Mouse (Mus musculus) activated CD4-positive, CD25-positive, alpha-beta regulatory T cell, adult 4 months (primary cell): ENCODE measurements around the gene Tm9sf2. TPM values are rescaled to one million over a fixed set of nuclear protein-coding genes. Genes with fewer than 3 reads are reported as not detected.
A peak's percentile ranks its signal among the peaks of the same experiment; 100 is the strongest.
"Not testable (repeated sequence)": the region's sequence is repeated elsewhere in the genome, so short reads cannot be mapped to it uniquely, and the experiment has no call there.

Source experiments
- ATAC-seq: one replicate; pipeline ENCODE4 v1.8.0; 2017
- polyA plus RNA-seq, 2 experiments: library from polyadenylated mRNA; unstranded; fragments of 100-300 nt; shearing (Covaris generic); gene quantifications; one replicate each; pipeline ENCODE4 v1.2.1; 2017

Gene Tm9sf2
- polyA plus RNA-seq, 2 experiments from 2014 or later: 62.7 to 83.6 TPM

DNA sequence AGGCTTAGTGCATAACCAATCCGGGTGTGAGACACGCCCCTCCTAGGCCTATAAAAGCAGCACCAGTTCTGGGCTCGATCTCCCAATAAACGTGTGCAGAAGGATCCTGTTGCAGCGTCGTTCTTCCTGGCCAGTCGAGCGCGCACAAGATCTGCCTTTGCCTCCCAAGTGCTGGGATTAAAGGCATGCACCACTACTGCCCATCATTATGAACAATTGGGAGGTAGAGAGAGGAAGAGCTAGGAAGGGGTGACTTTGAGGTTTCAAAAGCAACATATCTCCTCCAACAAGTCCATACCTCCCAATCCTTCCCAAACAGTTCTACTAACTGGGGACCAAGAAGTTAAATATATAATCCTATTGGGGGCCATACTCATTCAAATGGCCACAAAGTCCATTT, 4.9 kb upstream of the Tm9sf2 start:
- not testable (repeated sequence) for ATAC-seq

DNA sequence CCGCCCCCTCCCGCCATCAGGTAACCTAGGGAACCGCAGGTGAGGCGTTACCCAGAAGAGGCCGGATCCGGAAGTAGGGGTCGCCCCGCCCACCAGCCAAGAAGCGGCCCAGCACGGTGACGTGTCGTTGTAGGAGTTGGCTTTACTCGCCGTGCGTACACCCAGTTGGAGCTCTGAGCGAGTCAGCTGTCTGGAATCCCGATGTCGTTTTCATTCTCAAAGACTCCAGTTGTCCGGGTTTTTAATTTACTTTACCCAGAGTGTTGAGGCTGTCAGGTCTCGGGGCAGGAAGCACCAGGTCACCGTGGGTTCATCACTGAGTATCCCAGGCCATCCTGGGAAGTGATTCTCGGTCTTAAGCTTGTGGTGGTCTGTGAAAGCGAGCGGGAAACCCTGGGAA, 2.0 kb upstream of the Tm9sf2 start:
- ATAC-seq: peak; percentile 82

DNA sequence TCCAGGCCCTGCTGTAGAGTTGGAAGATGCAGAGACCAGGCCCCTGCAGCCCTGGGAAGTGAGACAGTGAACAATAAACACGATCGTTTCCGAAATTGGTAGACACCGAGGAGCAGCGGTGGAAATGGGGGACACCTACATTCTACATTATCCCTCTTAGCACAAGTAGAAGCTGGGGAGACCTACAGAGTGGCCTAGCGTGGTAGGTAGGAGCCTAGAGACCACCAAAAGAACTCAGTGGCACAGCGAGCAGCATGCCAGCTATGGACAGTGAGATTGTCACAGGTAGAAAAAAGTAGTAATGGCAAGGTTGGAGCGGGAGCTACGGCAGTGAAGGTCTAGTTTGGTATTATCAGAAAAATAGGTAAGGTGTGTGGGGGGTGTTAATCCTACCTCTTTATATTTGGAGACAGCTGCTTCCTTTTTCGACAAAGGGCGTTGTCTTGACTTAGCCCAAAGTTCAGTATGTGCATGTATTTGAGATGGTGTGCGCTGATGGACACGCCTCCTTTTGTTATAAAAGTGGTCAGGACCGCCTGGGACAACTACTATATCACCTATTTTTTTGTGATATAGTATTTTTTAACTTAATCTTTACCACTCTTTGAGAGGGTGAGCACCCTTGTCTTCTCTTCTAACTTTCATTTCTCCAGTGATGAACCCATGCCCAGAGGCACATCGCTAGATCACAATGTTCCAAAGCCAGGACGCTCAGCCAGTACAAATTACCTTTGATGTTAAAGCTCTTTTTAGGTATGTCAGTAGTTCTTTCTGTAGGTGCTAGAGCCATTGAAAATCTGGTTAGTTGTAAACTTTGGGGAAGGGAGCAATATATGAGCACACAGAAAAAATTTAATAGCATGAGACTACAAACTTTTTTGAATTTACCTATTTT, 1.2 kb upstream of the Tm9sf2 start:
- no peak for ATAC-seq

DNA sequence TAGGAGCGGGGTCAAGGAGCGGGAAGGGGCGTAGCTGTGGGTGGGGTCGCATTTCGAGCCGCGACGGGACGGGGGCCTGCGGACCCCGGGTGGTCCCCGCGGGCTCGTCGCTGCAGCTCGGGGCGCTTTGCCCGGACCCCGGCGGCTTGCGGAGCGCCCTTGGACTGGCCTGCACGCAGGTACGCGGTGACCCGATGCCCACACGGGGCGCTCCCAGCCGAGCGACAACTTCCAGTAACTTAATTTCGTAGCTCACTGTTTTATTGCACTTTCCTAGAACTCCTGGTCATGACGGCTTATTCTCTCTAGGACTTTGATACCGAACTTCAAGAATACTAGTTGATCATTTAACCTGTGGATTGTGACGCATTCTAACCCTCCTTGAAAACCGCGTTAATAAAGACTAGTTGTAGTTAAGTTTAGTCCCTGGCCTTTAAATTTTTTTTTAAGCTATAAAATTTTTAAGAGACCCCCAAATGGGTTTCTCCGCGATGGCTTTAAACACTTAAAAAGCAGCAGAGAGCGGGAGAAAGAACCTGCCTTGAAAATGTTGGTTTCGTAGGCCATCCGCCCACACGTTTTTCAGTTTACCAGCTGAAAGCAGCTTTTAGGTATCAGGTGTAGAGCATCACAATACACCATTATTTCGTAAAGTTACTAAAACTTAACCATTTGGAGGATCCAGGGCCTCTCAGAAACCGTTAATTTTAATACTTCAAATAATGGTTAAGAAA, 810 bp downstream of the Tm9sf2 start:
- ATAC-seq: no peak

DNA sequence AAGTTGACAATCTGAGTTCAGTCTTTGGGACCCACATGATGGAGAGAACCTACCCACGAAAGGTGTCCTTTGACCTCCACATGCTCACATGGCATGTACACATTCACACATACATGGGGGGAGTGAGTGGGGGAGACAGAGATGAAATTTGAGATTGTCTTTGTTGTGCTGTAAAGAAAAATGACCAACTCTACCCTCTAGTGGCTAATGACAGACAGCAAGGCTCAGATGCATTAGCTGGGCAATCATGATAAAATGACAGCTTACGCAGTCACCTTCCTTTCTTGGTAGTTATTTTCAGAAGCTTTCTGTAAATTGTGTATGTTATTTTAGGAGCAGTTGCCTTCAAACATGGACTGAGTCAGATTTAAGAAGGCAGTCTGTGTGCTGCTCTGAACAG, 4.8 kb downstream of the Tm9sf2 start:
- ATAC-seq: no peak

DNA sequence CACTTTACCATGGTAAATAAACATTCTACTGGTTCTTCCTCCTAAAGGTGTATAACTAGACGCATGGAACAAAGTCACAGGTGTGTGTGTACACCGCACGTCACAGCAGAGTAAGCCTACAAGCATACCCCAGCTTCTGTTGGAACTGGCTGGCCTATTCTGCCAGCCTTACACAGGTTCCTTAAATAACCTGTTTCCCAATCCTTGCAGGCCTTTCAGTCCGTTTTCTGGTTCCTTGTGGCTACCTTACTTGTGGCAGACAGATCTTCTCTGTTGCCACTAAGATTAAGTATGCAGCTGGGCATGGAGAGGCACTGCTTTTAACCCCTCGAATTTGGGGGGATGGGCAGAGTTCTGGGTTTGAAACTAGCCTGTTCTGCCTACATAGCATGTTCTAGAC, 5.5 kb downstream of the Tm9sf2 start:
- ATAC-seq: no peak

DNA sequence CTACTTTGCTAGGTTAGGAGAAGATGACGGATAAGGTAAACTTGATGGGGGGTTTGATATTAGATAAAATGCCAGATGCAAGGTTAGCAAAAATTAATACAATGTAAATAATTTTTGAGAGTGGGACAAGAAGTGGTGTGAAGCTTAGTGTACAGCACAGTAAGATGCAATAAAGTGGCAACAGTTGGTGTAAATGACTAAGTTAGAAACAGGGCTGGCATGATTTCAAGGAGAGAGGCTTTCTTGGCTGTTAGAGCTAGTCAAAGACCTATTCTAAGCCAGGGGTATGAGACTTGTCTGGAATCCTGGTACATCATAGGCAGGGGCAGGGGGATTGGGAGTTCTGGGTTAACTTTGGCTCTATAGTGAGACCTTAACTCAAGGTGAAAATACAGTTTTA, 9.4 kb downstream of the Tm9sf2 start:
- no peak for ATAC-seq

DNA sequence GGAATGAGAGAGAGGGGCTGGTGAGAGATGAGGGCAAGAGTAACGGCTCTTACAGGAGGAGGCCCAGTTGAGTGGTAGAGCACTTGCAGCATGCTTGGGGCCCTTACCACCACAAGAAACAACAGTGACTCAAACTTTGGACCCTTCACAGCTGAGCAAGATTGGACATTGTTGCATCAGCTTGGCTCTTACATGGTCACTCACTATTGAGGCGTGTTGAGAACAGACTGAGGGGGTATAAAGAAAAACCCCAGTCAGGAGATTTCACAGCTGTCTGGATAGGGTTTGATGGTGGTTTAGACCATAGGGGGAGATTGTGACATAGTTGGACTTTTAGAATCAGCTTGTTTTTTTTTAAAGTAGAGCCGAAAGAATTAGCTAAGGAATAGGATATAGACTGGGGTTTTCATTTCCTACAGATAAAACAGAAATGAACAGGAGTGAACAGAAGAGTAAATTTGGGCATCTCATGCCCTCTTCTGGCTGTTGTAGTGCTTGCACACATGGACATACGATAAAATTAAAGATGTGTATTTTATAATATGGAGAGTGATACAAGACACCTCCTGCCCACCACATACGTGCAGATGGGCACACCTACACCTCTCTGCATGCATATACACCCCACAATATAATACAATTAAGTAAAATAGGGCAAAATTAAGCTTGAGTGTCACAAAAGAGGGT, 23.4 kb downstream of the Tm9sf2 start:
- peak; percentile 70 for ATAC-seq

DNA sequence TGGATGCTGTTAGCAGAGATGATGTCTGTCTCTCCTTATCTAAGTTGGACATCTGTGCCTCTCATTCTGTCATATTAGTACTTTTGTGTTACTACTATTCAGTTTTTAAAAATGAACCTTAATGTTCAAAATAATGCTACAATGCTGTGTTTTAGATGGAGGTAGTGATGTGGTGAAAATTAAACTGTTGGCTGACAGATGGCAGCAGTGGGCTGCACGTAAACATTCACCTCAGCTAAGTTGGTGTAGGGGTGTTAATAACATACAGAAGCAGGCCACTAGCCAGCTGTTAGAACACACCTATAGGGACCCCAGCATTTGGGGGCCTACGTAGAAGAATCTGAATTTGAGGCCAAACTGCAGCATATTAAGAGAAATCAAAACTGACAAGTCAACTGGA, 24.8 kb downstream of the Tm9sf2 start:
- no peak for ATAC-seq

DNA sequence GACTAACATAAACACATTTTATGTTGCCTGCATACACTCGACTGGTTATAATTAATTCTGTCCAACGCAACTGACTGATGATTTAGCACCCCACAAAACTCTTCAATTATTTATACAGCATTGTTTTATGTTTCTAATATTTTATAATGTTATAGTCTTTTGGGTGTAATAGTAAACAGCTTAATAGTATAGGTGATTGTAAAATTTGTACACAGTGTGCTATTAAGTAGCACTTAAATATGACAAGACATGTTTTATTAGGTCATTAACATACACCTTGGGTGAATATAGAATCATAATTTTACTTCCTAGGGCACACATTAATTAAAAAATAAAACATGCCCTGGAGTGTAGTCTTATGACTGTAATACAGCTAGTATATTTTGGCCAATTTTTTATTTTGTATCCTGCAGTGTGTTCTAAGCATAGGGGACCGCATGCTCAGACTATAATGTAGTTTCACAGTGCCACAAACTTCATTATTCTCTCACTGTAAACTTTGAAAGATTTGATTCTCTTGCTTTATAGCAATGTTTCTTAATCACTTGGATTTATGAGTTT, 29.6 kb downstream of the Tm9sf2 start:
- ATAC-seq: no peak

DNA sequence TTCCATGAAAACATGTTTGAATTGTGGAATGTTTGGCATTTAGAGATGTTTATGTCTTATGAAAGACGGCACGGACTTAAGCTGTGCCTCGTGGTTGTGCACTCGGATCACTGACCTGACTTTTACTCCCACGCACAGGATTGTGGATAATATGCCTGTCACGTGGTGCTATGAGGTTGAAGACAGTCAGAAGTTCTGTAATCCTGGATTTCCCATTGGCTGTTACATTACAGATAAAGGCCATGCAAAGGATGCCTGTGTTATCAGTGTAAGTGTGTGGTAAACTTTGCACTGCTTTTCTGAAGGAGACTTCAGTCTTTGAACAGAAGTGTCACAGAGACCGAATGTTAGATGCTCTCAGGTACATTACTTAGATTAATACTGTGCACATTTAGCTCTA, 30.4 kb downstream of the Tm9sf2 start:
- no peak for ATAC-seq

DNA sequence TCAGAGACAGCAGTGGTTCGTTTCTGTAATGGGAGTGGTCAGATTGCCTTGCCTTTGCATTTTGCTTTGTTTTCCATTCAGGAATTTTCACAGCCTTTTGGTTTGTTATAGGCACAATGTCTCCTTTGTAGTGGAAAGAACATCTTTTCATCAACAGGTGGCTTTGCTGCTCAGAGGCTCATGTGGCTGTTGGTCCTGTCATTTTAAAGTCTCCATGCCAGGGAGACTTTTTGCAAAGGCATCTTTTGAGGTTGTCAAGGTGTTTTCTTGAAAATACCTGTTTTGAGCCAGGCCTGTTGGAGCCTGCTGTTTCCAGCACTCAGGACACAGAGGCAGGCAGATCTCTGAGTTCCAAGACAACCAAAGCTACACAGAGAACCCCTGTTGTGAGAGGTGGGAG, 33.3 kb downstream of the Tm9sf2 start:
- ATAC-seq: no peak

DNA sequence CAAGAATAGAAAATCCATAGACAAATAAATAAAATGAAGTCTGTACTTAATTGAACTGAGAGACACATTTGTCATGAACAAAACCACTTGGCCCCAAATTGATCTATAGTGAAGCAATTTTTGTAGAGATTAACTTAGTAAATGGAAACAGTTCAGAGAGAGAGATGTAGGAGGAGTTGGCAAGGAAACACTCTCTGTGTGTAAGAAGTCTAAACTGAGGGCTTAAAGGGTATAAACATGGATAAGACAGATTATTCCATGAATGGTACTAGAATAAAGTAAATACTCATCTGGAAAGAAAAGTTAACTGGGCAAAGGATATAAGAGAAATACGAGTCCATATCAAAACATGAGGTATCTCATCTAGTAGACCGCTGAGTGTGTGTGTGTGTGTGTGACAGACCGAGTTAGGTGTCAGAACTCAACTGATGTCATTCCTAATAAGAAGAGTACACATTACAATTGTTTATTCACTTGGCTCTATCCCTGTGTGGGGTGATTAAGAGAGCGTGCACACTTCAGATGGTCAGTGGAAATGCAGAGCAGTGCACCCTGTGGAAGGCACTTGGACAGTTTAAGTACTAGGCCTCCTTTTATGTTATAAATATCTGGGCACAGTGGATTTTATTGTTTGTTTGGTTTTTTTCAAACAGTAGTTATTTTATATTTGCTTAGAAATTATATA, 36.9 kb downstream of the Tm9sf2 start:
- no peak for ATAC-seq

DNA sequence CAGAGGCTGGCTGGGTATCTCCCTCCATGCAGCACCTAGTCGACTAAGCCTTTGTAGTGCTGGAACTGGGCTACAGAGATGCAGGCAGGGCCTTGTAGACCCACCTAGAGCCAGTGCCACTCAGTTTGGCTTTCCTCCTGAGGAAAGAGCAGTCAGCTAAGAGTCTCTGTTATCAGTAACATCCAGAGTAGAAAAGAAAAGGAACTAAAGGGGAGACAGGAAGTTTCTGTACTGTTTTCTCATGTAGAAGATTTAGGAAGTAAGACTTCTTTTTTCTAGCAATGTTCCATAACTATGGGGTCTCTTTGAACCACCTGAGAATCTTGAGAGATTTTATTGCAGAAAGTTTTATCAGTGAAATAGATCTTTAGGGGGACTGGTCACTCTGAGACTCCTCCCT, 38.5 kb downstream of the Tm9sf2 start:
- ATAC-seq: no peak

DNA sequence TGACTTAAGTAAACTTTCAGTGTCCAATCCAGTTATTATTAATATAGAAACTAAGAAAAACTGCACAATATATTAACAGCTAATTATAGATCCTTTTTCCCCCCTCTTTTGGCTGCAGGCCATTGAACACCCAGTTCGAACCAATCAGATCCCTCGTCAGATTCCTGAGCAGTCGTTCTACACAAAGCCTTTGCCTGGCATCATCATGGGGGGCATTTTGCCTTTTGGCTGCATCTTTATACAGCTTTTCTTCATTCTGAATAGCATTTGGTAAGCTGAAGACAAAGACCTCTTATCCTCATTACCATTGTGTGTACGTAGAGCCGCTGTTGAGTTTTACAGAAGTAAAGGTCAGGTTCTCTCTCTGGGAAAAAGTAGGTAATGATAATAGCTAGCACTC, 43.8 kb downstream of the Tm9sf2 start:
- ATAC-seq: no peak

DNA sequence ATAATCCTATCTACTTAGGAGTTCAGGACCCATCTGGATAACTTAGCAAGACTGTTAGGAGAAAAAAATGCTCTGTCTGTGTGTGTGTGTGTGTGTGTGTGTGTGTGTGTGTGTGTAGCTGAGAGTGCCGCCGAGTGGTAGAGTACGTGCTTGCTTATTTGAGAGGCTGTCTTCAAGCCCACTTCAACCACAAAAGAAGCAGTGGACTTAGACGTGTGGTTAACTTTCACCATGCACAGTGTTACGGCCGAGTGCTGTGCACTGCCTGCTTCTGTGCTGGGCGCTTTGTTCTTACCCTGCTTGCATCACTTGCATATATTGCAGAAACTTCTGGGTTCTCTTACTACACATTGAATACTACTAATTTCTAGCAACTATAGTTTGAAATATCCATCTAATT, 50.9 kb downstream of the Tm9sf2 start:
- ATAC-seq: no peak

DNA sequence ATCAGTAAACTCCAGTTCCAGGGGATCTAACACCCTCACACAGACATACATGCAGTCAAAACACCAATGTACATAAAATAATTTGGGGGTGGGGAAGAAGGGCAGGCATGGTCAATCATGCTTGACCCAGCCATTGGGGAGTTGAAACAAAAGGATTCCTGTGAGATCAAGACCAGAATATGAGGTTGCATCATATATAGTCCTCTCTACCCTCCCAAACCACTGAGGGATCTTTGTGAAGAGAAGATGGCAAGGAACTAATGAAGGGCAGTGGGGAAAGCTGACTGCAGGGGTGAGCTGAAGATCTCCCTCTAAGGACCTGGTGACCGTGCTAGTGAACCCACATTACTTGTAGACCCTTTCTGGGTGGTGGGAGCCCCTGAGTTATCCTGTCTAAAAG, 54.1 kb downstream of the Tm9sf2 start:
- no peak for ATAC-seq

DNA sequence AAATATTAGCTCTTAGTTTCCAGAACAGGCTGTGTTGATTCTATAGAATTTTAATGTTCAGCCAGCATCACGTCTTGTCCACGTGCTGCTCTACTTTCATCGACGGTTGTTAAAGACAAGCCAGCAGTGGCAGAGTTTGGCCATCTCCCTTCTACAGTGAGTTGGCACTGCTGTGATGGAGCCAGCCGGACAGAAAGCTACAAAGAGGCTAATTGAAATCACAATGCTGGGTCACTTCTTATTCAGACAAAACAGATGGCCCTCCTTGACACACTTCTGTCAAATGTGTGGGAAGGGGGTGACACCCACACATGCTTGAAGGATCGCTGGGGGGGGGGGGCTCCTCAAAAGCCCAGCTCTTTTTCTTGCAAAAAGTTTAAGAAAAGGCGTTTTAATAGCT, 62.1 kb downstream of the Tm9sf2 start:
- no peak for ATAC-seq

DNA sequence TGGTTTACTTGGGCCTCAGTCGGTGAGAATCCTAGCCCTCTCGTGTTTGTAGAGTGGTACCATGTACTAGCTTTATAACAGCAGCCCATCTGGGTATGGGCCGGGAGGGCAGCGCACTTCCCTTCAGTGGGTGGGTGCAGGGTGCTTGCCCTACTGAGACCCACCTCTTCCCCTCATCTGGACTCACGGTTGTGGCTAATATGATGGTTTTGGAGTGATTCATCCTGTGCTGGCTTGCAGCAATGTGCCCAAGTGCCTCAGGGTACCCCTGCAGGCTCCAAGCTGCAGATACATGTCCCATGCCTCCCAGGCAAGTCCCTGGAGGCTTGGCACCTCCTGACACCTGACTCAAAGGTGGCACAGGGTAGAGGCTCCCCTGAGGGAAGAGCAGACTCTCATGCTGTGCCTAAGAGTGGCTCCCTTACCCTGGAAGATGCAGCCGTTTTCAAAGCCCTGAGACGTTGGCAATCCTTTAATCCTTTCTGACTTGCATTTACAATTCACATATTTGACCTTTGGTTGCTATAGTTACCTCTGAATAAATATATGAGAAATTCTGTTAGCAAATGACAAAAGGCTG, 63.5 kb downstream of the Tm9sf2 start:
- ATAC-seq: no peak

DNA sequence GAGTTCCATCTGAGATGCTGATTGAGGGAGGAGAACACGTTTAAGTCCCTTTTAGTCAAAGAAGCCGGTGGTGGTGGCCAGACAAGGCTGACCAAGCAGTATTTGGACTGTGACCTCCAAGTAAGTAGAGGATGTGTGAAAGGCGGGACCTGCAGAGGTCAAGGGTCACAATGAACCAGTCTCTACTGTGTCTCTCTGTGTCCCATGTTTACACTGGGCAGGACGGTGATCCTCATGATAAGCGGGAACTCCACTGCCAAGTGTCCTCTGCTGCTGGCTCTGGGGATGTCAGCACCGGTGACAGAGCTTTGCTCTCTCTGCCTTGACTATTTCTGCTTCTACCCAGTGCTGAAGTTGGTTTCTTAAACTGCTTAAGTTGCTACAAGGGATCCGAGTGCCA, 64.2 kb downstream of the Tm9sf2 start:
- ATAC-seq: no peak

DNA sequence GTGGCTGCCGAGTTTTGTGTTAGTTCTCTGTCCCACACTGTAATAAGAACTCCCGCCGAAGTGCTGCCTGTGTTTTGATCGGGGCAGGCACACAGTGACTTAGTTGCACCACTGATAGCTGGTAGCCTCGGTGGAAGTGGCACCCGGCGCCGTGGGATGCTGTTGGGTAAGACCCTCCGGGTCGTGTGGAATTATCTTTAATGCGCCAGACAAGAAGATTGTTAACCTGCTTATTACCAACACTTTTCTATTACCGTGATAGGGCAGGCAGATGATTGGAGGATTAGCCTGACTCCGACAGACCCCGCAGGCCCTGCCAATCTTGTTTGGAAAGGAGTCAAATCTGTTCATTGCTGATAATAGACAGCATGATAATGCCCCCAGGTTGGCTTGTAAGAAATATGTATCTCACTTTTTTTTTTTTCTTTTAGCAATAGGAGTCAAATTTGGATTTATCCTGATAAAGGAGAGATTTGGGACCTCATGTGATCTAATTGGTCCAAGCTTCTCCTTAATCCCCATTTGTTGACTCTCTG, 69.5 kb downstream of the Tm9sf2 start:
- no peak for ATAC-seq

DNA sequence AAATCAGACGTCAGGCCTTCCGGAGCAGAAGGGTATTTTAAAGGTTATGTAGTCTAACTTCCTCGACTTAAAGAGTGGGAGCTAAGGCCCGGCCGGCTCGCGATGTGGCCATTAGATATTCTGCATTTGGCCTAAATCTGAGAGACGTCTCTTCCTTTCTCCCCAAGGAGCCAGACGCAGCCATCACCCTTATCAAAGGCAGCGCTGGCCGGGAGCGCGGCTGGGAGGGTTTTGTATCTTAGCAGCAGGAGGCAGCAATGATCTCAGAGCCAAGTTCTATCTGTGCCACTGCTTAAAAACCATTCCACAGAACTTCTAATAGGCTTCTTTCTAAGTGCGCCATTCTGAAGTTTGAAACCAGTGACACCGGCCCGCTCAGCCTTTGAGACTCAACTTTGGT, 72.4 kb downstream of the Tm9sf2 start:
- no peak for ATAC-seq
